Mouse (Mus musculus) cerebellum, adult 18-20 months (tissue): ENCODE data around the gene Slc39a13.
"Not testable (repeated sequence)": the region's sequence is repeated elsewhere in the genome, so short reads cannot be mapped to it uniquely, and the experiment has no call there.

Source experiments
- DNase-seq, 2 experiments: peaks; one replicate each; pipeline ENCODE4 v3.0.0; 2021

Gene Slc39a13

DNA sequence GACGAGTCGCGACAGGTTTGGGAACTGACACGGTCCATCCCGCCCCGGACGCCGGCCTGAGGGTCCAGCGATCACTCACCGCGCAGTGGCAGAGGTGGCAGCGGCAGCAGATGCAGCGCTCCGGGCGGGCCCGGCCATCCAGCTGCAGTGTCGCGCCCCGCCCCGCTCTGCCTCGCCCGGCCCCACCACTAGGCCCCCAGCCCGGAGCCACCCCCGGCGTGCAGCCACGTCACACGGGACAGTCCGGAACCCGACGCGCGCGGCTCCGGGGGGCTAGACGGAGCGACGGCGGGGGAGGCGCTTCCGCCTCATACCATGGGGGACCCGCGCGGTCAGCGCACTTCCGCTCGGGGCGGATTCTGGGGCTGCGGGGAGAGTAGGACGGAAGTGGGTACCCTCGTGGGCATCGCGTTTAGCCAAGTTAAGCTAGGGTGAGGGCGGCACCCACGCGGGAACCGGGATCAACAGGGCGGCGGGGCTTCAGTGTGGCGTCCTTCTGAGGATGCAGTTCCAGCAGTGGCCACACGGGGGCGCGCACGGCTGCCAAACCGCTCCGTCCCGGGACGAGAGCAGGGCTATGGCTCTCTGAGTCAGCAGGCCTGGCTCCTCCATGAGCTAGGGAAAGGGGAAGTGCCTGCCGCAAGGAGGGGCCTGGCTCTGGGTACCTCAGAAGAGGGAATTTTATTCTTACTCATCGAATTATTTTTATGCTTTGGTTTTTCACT lies at the start of gene Slc39a13:
Slc39a13 (minus strand) TSS at position 342 of the 725 bp plus-strand sequence.
- DNase-seq = peak; percentile 90 to 96

GRCm38 (mm10) chr2:91119551-91119950 lies 49.3 kb upstream of the Slc39a13 start:
- DNase-seq = peak; percentile 94 to 95

GRCm38 (mm10) chr2:91119061-91119460 lies 48.8 kb upstream of the Slc39a13 start:
- peak; percentile 82 to 84 for DNase-seq

GRCm38 (mm10) chr2:91118647-91119046 lies 48.4 kb upstream of the Slc39a13 start:
- peak; percentile 42 to 60 for DNase-seq

GRCm38 (mm10) chr2:91117585-91118275 lies 47.5 kb upstream of the Slc39a13 start, which contains the start of gene Mybpc3:
Gene Mybpc3, plus strand, starts transcription at chr2:91118144.
- DNase-seq = no peak

DNA sequence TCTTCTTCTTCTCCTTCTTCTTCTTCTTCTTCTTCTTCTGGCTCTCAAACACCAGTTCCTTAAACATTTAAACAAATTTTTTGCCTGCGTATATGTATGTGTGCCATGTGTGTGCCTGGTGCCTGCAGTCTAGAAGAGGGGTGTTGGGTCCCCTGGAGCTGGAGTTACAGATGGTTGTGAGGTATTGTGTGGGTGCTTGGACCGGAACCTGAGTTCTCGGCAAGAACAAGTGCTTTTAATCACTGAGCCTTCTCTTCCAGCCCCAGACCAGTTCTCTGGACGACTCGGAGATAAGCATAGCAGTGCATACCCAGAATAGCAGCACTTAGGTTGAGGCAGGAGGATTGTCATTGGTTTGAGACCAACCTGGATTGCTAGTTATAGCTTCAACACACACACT lies 46.6 kb upstream of the Slc39a13 start:
- DNase-seq = no peak

DNA sequence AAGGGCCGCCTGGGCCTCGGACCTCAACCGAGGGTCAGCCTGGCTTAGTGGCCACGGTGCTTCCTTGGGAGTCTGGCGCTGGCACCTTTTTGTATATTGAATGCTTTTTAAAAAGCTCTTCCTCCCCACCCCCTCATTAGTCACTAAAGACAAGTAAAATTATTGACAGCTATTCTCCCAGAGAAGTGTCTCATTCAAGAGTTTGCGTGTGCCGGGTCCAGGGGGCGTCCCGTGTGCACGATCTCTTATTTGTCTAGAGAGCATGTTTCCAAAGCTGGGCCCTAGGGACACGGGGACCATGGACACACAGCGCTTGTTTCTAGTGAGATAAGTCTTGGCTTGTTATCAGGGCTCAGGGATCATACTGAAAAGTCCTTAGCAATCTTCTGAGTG lies 45.4 kb upstream of the Slc39a13 start:
- DNase-seq = no peak

DNA sequence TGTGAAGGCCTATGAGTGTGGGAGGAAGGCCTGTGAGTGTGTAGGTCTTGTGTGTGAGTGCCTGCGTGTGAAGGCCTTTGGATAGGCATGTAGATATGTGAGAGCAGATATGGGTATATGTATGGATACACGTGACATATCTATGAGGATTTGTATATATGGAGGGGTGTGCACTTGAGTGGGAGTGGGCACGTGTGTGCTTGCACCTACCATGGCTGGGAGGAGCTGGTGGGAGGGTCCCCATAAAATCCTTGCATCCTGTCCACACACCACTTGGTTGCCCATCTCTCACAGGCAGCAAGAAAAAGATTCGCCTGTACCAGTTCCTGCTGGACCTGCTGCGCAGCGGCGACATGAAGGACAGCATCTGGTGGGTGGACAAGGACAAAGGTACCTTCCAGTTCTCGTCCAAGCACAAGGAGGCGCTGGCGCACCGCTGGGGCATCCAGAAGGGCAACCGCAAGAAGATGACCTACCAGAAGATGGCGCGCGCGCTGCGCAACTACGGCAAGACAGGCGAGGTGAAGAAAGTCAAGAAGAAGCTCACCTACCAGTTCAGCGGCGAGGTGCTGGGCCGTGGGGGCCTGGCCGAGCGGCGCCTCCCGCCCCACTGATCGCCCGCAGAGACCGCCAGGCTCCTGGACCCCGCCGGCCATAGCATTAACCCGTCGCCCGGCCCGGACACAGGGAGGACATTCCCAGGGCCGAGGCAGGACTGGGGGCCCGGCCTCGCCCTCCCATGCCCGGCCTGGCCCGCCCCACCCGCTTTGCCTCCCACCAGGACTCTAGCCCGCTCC lies 44.8 kb upstream of the Slc39a13 start:
- peak; percentile 97 to 100 for DNase-seq

- no peak for DNase-seq
These were observed 43.6 kb upstream of the Slc39a13 start for GRCm38 (mm10) chr2:91113852-91114251.

GRCm38 (mm10) chr2:91113334-91113733 lies 43.1 kb upstream of the Slc39a13 start:
- DNase-seq = no peak

DNA sequence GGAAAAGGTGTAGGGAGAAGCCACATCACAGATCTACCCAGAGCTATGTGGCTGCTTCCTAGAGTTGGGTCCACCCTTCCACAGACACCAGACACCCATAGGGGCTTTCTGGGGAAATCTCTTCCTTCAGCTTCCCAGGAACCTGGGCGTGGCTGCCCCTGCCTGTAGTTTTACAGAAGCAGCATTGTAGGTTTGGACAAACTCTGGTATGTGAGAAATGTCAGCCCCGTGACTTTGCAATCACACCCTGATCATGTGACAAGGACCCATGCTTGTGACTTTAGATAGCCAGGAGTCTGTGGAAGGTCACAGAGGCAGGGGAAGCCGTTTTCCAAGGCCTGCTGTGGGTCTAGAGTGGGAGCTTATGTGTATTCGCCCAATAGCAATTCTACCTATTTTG lies 42.3 kb upstream of the Slc39a13 start:
- DNase-seq = no peak

GRCm38 (mm10) chr2:91111832-91112231 lies 41.6 kb upstream of the Slc39a13 start:
- not testable (repeated sequence) for DNase-seq

- DNase-seq = no peak
These were observed 40.2 kb upstream of the Slc39a13 start for GRCm38 (mm10) chr2:91110429-91110828.

GRCm38 (mm10) chr2:91109807-91110385 lies 39.7 kb upstream of the Slc39a13 start:
- DNase-seq = no peak

- DNase-seq = no peak
These were observed 39.0 kb upstream of the Slc39a13 start for GRCm38 (mm10) chr2:91109241-91109640.

DNA sequence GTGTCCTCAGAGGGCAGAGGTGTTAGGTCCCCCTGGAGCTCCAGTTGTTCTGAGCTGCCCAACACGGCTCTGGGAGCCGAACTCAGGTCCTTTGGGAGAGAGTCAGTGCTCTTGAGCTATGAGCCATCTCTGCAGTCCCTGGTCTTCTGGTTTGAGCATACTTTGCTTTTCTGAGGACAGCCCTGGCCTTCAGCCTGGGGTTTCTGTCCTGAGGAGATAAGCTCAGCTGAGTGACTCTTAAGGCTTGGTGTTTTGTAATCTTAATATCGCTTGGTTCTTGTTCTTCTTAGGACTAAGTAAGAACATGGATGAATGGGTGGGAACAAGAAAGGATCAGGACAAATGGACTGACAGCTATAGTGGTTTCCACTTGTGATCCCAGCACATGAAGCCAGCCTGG lies 37.9 kb upstream of the Slc39a13 start:
- no peak for DNase-seq

GRCm38 (mm10) chr2:91101124-91101740 lies 31.0 kb upstream of the Slc39a13 start:
- DNase-seq = peak; percentile 92 to 93

- DNase-seq = no peak
These were observed 27.9 kb upstream of the Slc39a13 start for GRCm38 (mm10) chr2:91098156-91098555.

GRCm38 (mm10) chr2:91097015-91097414 lies 26.8 kb upstream of the Slc39a13 start:
- no peak for DNase-seq

- no peak for DNase-seq
These were observed 26.3 kb upstream of the Slc39a13 start for GRCm38 (mm10) chr2:91096524-91096923.

- no peak for DNase-seq
These were observed 20.6 kb upstream of the Slc39a13 start for GRCm38 (mm10) chr2:91090827-91091226.

DNA sequence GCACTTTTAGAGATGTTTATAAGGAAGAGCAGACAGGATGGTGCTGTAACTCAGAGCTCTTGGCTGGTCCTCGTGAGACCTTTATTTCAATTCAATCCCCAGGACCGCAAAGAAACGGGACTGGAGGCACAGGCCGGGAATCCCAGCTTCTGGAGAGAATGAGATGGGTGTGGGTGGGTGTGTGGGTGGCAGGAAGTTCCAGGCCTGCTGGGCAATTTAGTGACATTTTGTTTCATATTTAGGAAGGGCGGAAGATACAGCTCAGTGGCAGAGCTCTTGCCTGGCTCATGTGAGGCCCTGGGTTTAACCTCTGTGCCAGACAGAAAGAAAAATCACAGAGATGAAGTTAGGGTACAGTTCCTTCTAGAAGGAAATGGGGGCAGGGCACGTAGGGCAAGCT lies 20.0 kb upstream of the Slc39a13 start:
- DNase-seq = no peak

DNA sequence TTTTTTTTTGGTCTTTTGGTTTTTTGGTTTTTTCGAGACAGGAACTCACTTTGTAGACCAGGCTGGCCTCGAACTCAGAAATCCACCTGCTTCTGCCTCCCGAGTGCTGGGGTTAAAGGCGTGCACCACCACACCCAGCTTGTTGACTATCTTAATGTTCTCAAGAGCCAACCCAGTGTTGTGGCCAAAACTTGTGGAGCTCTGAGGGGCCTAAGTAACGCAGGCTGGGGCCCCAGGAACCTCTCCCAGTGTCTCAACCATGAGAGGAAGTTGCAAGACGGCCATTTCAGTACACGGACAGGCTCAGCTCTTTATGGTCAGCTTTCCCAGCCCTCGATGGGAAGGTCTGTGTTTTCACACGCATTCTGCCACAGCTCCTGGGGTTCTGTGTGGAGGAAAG lies 18.8 kb upstream of the Slc39a13 start:
- no peak for DNase-seq
